Mouse (Mus musculus) myocyte (in vitro differentiated cells): ENCODE measurements around the gene Clvs2. TPM values are rescaled to one million over a fixed set of nuclear protein-coding genes. Genes with fewer than 3 reads are reported as not detected.

Experiments
- H3K27me3 ChIP-seq: one replicate; pipeline ENCODE4 v1.6.1; 2011; ENCODE audit not compliant: control insufficient read depth, insufficient read depth, insufficient read length
- H3K36me3 ChIP-seq: one replicate; pipeline ENCODE4 v1.6.1; 2011; ENCODE audit not compliant: control insufficient read depth, insufficient read depth
- H3K4me2 ChIP-seq: one replicate; pipeline ENCODE4 v1.6.1; 2011; ENCODE audit warnings: low read depth, control low read depth
- H3K4me3 ChIP-seq: one replicate; pipeline ENCODE4 v1.5.1; 2011; ENCODE audit warnings: mild to moderate bottlenecking, control low read depth, moderate library complexity
- H3K79me2 ChIP-seq: one replicate; pipeline ENCODE4 v1.6.1; 2011; ENCODE audit not compliant: control insufficient read depth, insufficient read depth
- H3ac ChIP-seq: one replicate; pipeline ENCODE4 v1.6.1; 2011; ENCODE audit not compliant: control insufficient read depth, insufficient read length
- CEBPB ChIP-seq: IDR thresholded peaks from 2 replicates; pipeline ENCODE4 v1.6.1; 2011; ENCODE audit warnings: mild to moderate bottlenecking, moderate library complexity; ENCODE audit not compliant: poor library complexity, insufficient read depth, severe bottlenecking
- E2F4 ChIP-seq: IDR thresholded peaks from one replicate; pipeline ENCODE4 v1.6.1; 2011; ENCODE audit warnings: mild to moderate bottlenecking, control low read depth, moderate library complexity; ENCODE audit not compliant: insufficient read depth
- MAX ChIP-seq: IDR thresholded peaks from one replicate; pipeline ENCODE4 v1.6.1; 2011; ENCODE audit warnings: low read depth, mild to moderate bottlenecking, control low read depth
- MYOD1 ChIP-seq, 3 experiments: IDR thresholded peaks; one replicate each; pipeline ENCODE4 v1.6.1; 2011; ENCODE audit warnings: control low read depth in 2 of 3, low read depth in 2 of 3, mild to moderate bottlenecking in 2 of 3, moderate library complexity in 1 of 3; ENCODE audit not compliant: insufficient read length in 2 of 3, control insufficient read depth in 1 of 3
- MYOG ChIP-seq, 3 experiments: IDR thresholded peaks; one replicate each; pipeline ENCODE4 v1.6.1; 2011; ENCODE audit warnings: control low read depth in 2 of 3, low read depth in 2 of 3, mild to moderate bottlenecking in 2 of 3; ENCODE audit not compliant: insufficient read length in 2 of 3, control insufficient read depth in 1 of 3, insufficient read depth in 1 of 3
- POLR2A ChIP-seq: IDR thresholded peaks from one replicate; pipeline ENCODE4 v1.6.1; 2011; ENCODE audit warnings: low read depth, mild to moderate bottlenecking, control low read depth, moderate library complexity; ENCODE audit not compliant: insufficient read length
- POLR2AphosphoS2 ChIP-seq: IDR thresholded peaks from one replicate; pipeline ENCODE4 v1.6.1; 2011; ENCODE audit warnings: low read depth, control low read depth; ENCODE audit not compliant: insufficient read length
- REST ChIP-seq: IDR thresholded peaks from one replicate; pipeline ENCODE4 v1.6.1; 2011; ENCODE audit warnings: mild to moderate bottlenecking, control low read depth, moderate library complexity; ENCODE audit not compliant: insufficient read depth, insufficient read length
- SRF ChIP-seq: IDR thresholded peaks from one replicate; pipeline ENCODE4 v1.6.1; 2011; ENCODE audit warnings: low read depth; ENCODE audit not compliant: control insufficient read depth, insufficient read length
- TCF12 ChIP-seq: IDR thresholded peaks from one replicate; pipeline ENCODE4 v1.6.1; 2011; ENCODE audit warnings: mild to moderate bottlenecking, control low read depth; ENCODE audit not compliant: poor library complexity, insufficient read depth, severe bottlenecking
- TCF3 ChIP-seq: IDR thresholded peaks from one replicate; pipeline ENCODE4 v1.6.1; 2011; ENCODE audit warnings: low read depth, control low read depth; ENCODE audit not compliant: insufficient read length
- USF1 ChIP-seq: IDR thresholded peaks from one replicate; pipeline ENCODE4 v1.6.1; 2011; ENCODE audit warnings: low read depth, mild to moderate bottlenecking, control low read depth, moderate library complexity
- polyA plus RNA-seq: library from polyadenylated mRNA; unstranded; fragments of >200 nt; fragmentation: generic; extraction: Trizol; gene quantifications from one replicate; pipeline ENCODE4 v1.2.1, GENCODE M21; 2012; ENCODE audit warnings: missing spikeins

Gene Clvs2
- polyA plus RNA-seq, 1 experiment: not detected

GRCm38 (mm10) chr10:33616207-33616606 lies 8.4 kb downstream of the Clvs2 start:
- no peaks in the 10 kb centered on the region for H3K79me2 ChIP-seq
- H3ac ChIP-seq: no peak overlapping the region
- H3K4me2 ChIP-seq: no peak overlapping the region
- no peak for TF ChIP-seq REST
- TF ChIP-seq TCF3: no peak
- TF ChIP-seq MAX: no peak
- no peak for TF ChIP-seq MYOD1 (IDR thresholded peaks at IDR 0.05; ENCODE audit: control insufficient read depth in 1 of 3, insufficient read length in 2 of 3, low read depth in 2 of 3)
- TF ChIP-seq E2F4: no peak
- no peak for TF ChIP-seq USF1
- no peak for TF ChIP-seq TCF12
- TF ChIP-seq POLR2AphosphoS2: no peak
- no peak for TF ChIP-seq SRF
- no peak for TF ChIP-seq MYOG (IDR thresholded peaks at IDR 0.05; ENCODE audit: control insufficient read depth in 1 of 3, insufficient read depth in 1 of 3, insufficient read length in 2 of 3, low read depth in 2 of 3)
- no peak for TF ChIP-seq POLR2A
- TF ChIP-seq CEBPB: no peak
- H3K36me3 ChIP-seq: no peaks in the 10 kb centered on the region
- H3K27me3 ChIP-seq: no peaks in the 10 kb centered on the region
- H3K4me3 ChIP-seq: no peak overlapping the region

- Histone ChIP-seq H3K4me3 (no peak overlapping the region), H3ac (no peak overlapping the region), H3K27me3 (no peaks in the 10 kb centered on the region)
Measured at GRCm38 (mm10) chr10:33613197-33613596, 11.4 kb downstream of the Clvs2 start.

GRCm38 (mm10) chr10:33592732-33593131 lies 31.8 kb downstream of the Clvs2 start:
- H3K79me2 ChIP-seq: no peaks in the 10 kb centered on the region
- no peaks in the 10 kb centered on the region for H3K27me3 ChIP-seq
- H3K36me3 ChIP-seq: no peaks in the 10 kb centered on the region
- TF ChIP-seq E2F4: no peak
- no peak for TF ChIP-seq MAX
- no peak for TF ChIP-seq USF1
- no peak for TF ChIP-seq POLR2AphosphoS2
- no peak for TF ChIP-seq TCF12
- no peak for TF ChIP-seq SRF
- no peak for TF ChIP-seq REST
- no peak for TF ChIP-seq TCF3
- no peak for TF ChIP-seq POLR2A
- no peak overlapping the region for H3K4me3 ChIP-seq
- H3ac ChIP-seq: no peak overlapping the region
- no peak overlapping the region for H3K4me2 ChIP-seq

More at GRCm38 (mm10) chr10:33613197-33613596, 11.4 kb downstream of the Clvs2 start:
- Histone ChIP-seq H3K79me2 (no peaks in the 10 kb centered on the region), H3K4me2 (no peak overlapping the region), H3K36me3 (no peaks in the 10 kb centered on the region)
- TF ChIP-seq E2F4: no peak
- TF ChIP-seq MAX: no peak
- no peak for TF ChIP-seq SRF
- TF ChIP-seq TCF3: no peak
- TF ChIP-seq POLR2AphosphoS2: no peak
- TF ChIP-seq MYOD1 (IDR thresholded peaks at IDR 0.05; ENCODE audit: control insufficient read depth in 1 of 3, insufficient read length in 2 of 3, low read depth in 2 of 3): no peak
- TF ChIP-seq MYOG (IDR thresholded peaks at IDR 0.05; ENCODE audit: control insufficient read depth in 1 of 3, insufficient read depth in 1 of 3, insufficient read length in 2 of 3, low read depth in 2 of 3): no peak
- TF ChIP-seq TCF12: no peak
- no peak for TF ChIP-seq CEBPB
- TF ChIP-seq POLR2A: no peak
- TF ChIP-seq USF1: no peak

GRCm38 (mm10) chr10:33588800-33589199 lies 35.8 kb downstream of the Clvs2 start:
- no peaks in the 10 kb centered on the region for H3K27me3 ChIP-seq

GRCm38 (mm10) chr10:33587118-33587517 lies 37.5 kb downstream of the Clvs2 start:
- TF ChIP-seq SRF (no peak), USF1 (no peak), E2F4 (no peak), MYOG (IDR thresholded peaks at IDR 0.05; ENCODE audit: control insufficient read depth in 1 of 3, insufficient read depth in 1 of 3, insufficient read length in 2 of 3, low read depth in 2 of 3) (no peak), MAX (no peak), CEBPB (no peak), REST (no peak), POLR2A (no peak), POLR2AphosphoS2 (no peak)
- Histone ChIP-seq H3K4me2 (no peak overlapping the region), H3K36me3 (no peaks in the 10 kb centered on the region), H3ac (no peak overlapping the region), H3K4me3 (no peak overlapping the region), H3K79me2 (no peaks in the 10 kb centered on the region), H3K27me3 (no peaks in the 10 kb centered on the region)

More at GRCm38 (mm10) chr10:33588800-33589199, 35.8 kb downstream of the Clvs2 start:
- no peaks in the 10 kb centered on the region for H3K36me3 ChIP-seq
- no peak overlapping the region for H3ac ChIP-seq
- H3K79me2 ChIP-seq: no peaks in the 10 kb centered on the region
- TF ChIP-seq TCF3: no peak
- TF ChIP-seq POLR2A: no peak
- no peak for TF ChIP-seq E2F4
- TF ChIP-seq TCF12: no peak
- no peak for TF ChIP-seq CEBPB
- TF ChIP-seq SRF: no peak
- H3K4me2 ChIP-seq: no peak overlapping the region
- no peak overlapping the region for H3K4me3 ChIP-seq
